Mouse (Mus musculus): Measurements from ENCODE around the gene 4931406P16Rik. TPM values are rescaled to one million over a fixed set of nuclear protein-coding genes. Genes with fewer than 3 reads are reported as not detected.

4931406P16Rik gene
- polyA plus RNA-seq, 1 experiment from 2014 or later = 37.8 TPM

Other genes starting within 250 kb of the 4931406P16Rik start
- gene Scgb1b30, start 218.1 kb downstream of the 4931406P16Rik start, polyA plus RNA-seq (2014; fragmentation: Nextera tagmentation; extraction: Ambion mirVana) = not detected in 2 replicates
- 5.3 and 5.5 TPM in 2 replicates for gene Wtip, start 180.3 kb downstream of the 4931406P16Rik start, polyA plus RNA-seq (2014; fragmentation: Nextera tagmentation; extraction: Ambion mirVana)
- 187 and 201 TPM in 2 replicates for gene Uba2, start 144.0 kb downstream of the 4931406P16Rik start, polyA plus RNA-seq (2014; fragmentation: Nextera tagmentation; extraction: Ambion mirVana)
- gene Pdcd2l, start 116.9 kb downstream of the 4931406P16Rik start, polyA plus RNA-seq (2014; fragmentation: Nextera tagmentation; extraction: Ambion mirVana) = 57.2 and 58.7 TPM in 2 replicates
- 429 and 451 TPM in 2 replicates for gene Gpi1, start 83.2 kb downstream of the 4931406P16Rik start, polyA plus RNA-seq (2014; fragmentation: Nextera tagmentation; extraction: Ambion mirVana)
- 0.69 TPM in 1 of 2 replicates, not detected in the other for gene Gm6096, start 62.5 kb downstream of the 4931406P16Rik start, polyA plus RNA-seq (2014; fragmentation: Nextera tagmentation; extraction: Ambion mirVana)
- 53.1 and 54.0 TPM in 2 replicates for gene Lsm14a, start 79.8 kb upstream of the 4931406P16Rik start, polyA plus RNA-seq (2014; fragmentation: Nextera tagmentation; extraction: Ambion mirVana)

Measured in intestine, embryonic 14.5 days (tissue).